In genomic region chr6:91281206-91281605, GRCm38 (mm10) we compare ENCODE assay signal across 8 mouse cellular contexts.
DNase-seq lines count a peak whose midpoint lies in the region; ATAC-seq and TF ChIP-seq lines count a peak whose summit lies in the region.

No protein-coding gene starts in this region.

- no peak overlapping the region for H3K27ac ChIP-seq in gastrocnemius, adult 2 months
- no peak overlapping the region for H3K27ac ChIP-seq in intestine, embryonic 14.5 days (ENCODE audit: low read depth)
- no peak overlapping the region for H3K27ac ChIP-seq in midbrain, embryonic 12.5 days (replicated peaks)

- ATAC-seq in intestine, embryonic 14.5 days (replicated peaks; ENCODE audit: low FRiP score, low TSS enrichment, low read depth) = peak; percentile 61; the same call in 1 of the 2 replicates
- ATAC-seq in midbrain, embryonic 12.5 days (ENCODE audit: low FRiP score, low read depth) = 0 out of 2 replicates have a peak, but pooled peaks have one; percentile 14

- peak; percentile 98 for TF ChIP-seq CTCF in gastrocnemius, adult 2 months (IDR thresholded peaks at IDR 0.05)

- no peak overlapping the region for H3K4me3 ChIP-seq in gastrocnemius, adult 2 months
- no peak overlapping the region for H3K4me3 ChIP-seq in intestine, embryonic 14.5 days (ENCODE audit: low read depth, low read length)
- no peak overlapping the region for H3K4me3 ChIP-seq in midbrain, embryonic 12.5 days

- intact Hi-C loops in gastrocnemius, adult 2 months (cut with DNase I) = loop anchor here (2.0 to 10.0 kb wide), 5 partner anchors 108 to 544 kb away; no protein-coding TSS in a partner anchor
- intact Hi-C loops in left cerebral cortex, postnatal 14 days (cut with DNase I) = loop anchor here (2.0 to 10.0 kb wide), 2 partner anchors 116 to 466 kb away; no protein-coding TSS in a partner anchor

- WGBS in intestine, embryonic 14.5 days = 3% methylated on average over 6 of the region's 6 CpGs
- 3% methylated on average over 6 of the region's 6 CpGs for WGBS in midbrain, embryonic 12.5 days

- DNase-seq in T-cell, adult 2 months (ENCODE audit: low spot score) = peak; percentile 55
- DNase-seq in cerebellum, postnatal 10 days = peak; percentile 97 to 99
- DNase-seq in gastrocnemius, adult 2 months = peak; percentile 89
- peak; percentile 99 for DNase-seq in intestine, embryonic 14.5 days (ENCODE audit: low spot score)
- DNase-seq in left cerebral cortex, postnatal 14 days (ENCODE audit: low spot score in 2 of 2) = peak; percentile 92 to 96
- peak; percentile 82 to 83 for DNase-seq in right cerebral cortex, postnatal 36 days (ENCODE audit: low spot score in 2 of 2)
- peak; percentile 54 for DNase-seq in yolk sac, embryonic 10.5 days (ENCODE audit: low spot score)

- no peaks in the 10 kb centered on the region for H3K4me1 ChIP-seq in intestine, embryonic 14.5 days (replicated peaks; ENCODE audit: control insufficient read depth, insufficient read depth, low read length)
- peaks cover 27% of the 10 kb centered on the region for H3K4me1 ChIP-seq in midbrain, embryonic 12.5 days

- H3K9ac ChIP-seq in intestine, embryonic 14.5 days (ENCODE audit: low read length) = no peak overlapping the region
- no peak overlapping the region for H3K9ac ChIP-seq in midbrain, embryonic 12.5 days (replicated peaks)

- H3K36me3 ChIP-seq in intestine, embryonic 14.5 days (ENCODE audit: control insufficient read depth, insufficient read depth, low read length) = no peaks in the 10 kb centered on the region
- H3K36me3 ChIP-seq in midbrain, embryonic 12.5 days = no peaks in the 10 kb centered on the region

- peaks cover 45% of the 10 kb centered on the region for H3K27me3 ChIP-seq in intestine, embryonic 14.5 days (replicated peaks; ENCODE audit: control insufficient read depth, insufficient read depth, low read length)
- peaks cover 65% of the 10 kb centered on the region for H3K27me3 ChIP-seq in midbrain, embryonic 12.5 days

- H3K9me3 ChIP-seq in intestine, embryonic 14.5 days (ENCODE audit: control insufficient read depth, low read length) = no peaks in the 10 kb centered on the region
- H3K9me3 ChIP-seq in midbrain, embryonic 12.5 days = no peaks in the 10 kb centered on the region

- H3K4me2 ChIP-seq in intestine, embryonic 14.5 days (ENCODE audit: low read length) = no peak overlapping the region
- H3K4me2 ChIP-seq in midbrain, embryonic 12.5 days (replicated peaks) = no peak overlapping the region
